Mouse (Mus musculus) embryonic facial prominence, embryonic 12.5 days (tissue): ENCODE data around the gene Bche. TPM values are rescaled to one million over a fixed set of nuclear protein-coding genes. Genes with fewer than 3 reads are reported as not detected.
A peak's percentile ranks its signal among the peaks of the same experiment; 100 is the strongest.

Experiments
- ATAC-seq: fragments of 200-750 bp; cut with Nextera tagmentation; 2 replicates; pipeline ENCODE4 v1.8.0; 2017; ENCODE audit not compliant: insufficient number of reproducible peaks, insufficient read depth, low FRiP score, low TSS enrichment
- H3K27ac ChIP-seq: fragments of 300-500 bp; sonication (generic); 2 replicates; pipeline ENCODE4 v1.5.1; 2016; ENCODE audit warnings: mild to moderate bottlenecking
- H3K27me3 ChIP-seq: fragments of 300-500 bp; sonication (generic); 2 replicates; pipeline ENCODE4 v1.6.1; 2016; ENCODE audit warnings: mild to moderate bottlenecking, moderate library complexity
- H3K36me3 ChIP-seq: fragments of 300-500 bp; sonication (generic); 2 replicates; pipeline ENCODE4 v1.6.1; 2016; ENCODE audit warnings: mild to moderate bottlenecking
- H3K4me1 ChIP-seq: fragments of 300-500 bp; sonication (generic); 2 replicates; pipeline ENCODE4 v1.6.1; 2016
- H3K4me2 ChIP-seq: fragments of 300-500 bp; sonication (generic); replicated peaks from 2 replicates; pipeline ENCODE4 v1.6.1; 2016; ENCODE audit warnings: mild to moderate bottlenecking, moderate library complexity
- H3K4me3 ChIP-seq: fragments of 300-500 bp; sonication (generic); 2 replicates; pipeline ENCODE4 v1.5.1; 2016; ENCODE audit warnings: mild to moderate bottlenecking
- H3K9ac ChIP-seq: fragments of 300-500 bp; sonication (generic); 2 replicates; pipeline ENCODE4 v1.6.1; 2016; ENCODE audit warnings: mild to moderate bottlenecking, moderate library complexity
- H3K9me3 ChIP-seq: fragments of 300-500 bp; sonication (generic); 2 replicates; pipeline ENCODE4 v1.6.1; 2016; ENCODE audit warnings: mild to moderate bottlenecking, moderate library complexity
- WGBS: fragments of 180-500 bp; shearing (Covaris S2); methylation state at CpG from one replicate; pipeline ENCODE4 v1.1.7; 2016; 5-methylcytosine and 5-hydroxymethylcytosine counted together
- polyA plus RNA-seq: library from polyadenylated mRNA; unstranded; fragments of >200 nt; fragmentation: Nextera tagmentation; extraction: Ambion mirVana; gene quantifications from 2 replicates; pipeline ENCODE4 v1.2.1, GENCODE M21; 2016

Gene Bche
- polyA plus RNA-seq, result 3.1 and 4.1 TPM in 2 replicates

DNA sequence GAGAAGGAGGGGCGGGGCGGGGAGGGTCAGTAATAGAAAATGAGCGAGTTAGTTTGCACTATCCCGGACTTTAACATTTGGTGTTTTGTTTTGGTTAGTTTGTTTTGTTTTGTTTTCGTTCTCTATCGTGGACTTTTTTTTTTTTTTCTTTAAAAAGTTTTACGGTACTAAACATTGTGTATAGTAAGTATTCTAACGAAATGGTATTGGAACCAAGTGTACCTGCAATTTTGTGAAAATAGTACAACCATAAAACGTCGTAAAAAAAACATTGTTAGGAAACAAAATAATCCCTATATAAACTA lies at the start of gene Bche:
Gene Bche, minus strand, starts transcription at position 6 of the 305 bp plus-strand sequence.
- no peaks in the 10 kb centered on the region for H3K36me3 ChIP-seq
- no peak within 1 kb of the TSS for H3K27ac ChIP-seq
- no peaks in the 10 kb centered on the region for H3K4me1 ChIP-seq
- peak within 1 kb of the TSS; percentile 48 for H3K4me2 ChIP-seq
- no peaks in the 10 kb centered on the region for H3K27me3 ChIP-seq
- peak within 1 kb of the TSS; percentile 16; the same call in 1 of the 2 replicates for H3K9ac ChIP-seq
- H3K4me3 ChIP-seq, result peak within 1 kb of the TSS; percentile 47
- no peaks in the 10 kb centered on the region for H3K9me3 ChIP-seq
- ATAC-seq, result no peak
- 17% methylated on average over 10 of the region's 10 CpGs for WGBS

GRCm38 (mm10) chr3:73741998-73742397 lies 33.8 kb upstream of the Bche start:
- no peaks in the 10 kb centered on the region for H3K27me3 ChIP-seq
- no peak overlapping the region for H3K9ac ChIP-seq
- H3K36me3 ChIP-seq, result no peaks in the 10 kb centered on the region
- H3K4me1 ChIP-seq, result no peaks in the 10 kb centered on the region
- ATAC-seq, result no peak
- H3K27ac ChIP-seq, result no peak overlapping the region
- no peak overlapping the region for H3K4me2 ChIP-seq
- no peaks in the 10 kb centered on the region for H3K9me3 ChIP-seq
- H3K4me3 ChIP-seq, result no peak overlapping the region

- Histone ChIP-seq H3K27me3 (no peaks in the 10 kb centered on the region), H3K4me1 (no peaks in the 10 kb centered on the region), H3K4me2 (no peak overlapping the region), H3K9ac (no peak overlapping the region), H3K4me3 (no peak overlapping the region), H3K27ac (no peak overlapping the region), H3K9me3 (no peaks in the 10 kb centered on the region), H3K36me3 (no peaks in the 10 kb centered on the region)
- 44% methylated on average over 2 of the region's 2 CpGs for WGBS
- ATAC-seq, result no peak
These were observed 23.5 kb upstream of the Bche start for GRCm38 (mm10) chr3:73731677-73732076.

GRCm38 (mm10) chr3:73729511-73729910 lies 21.3 kb upstream of the Bche start:
- no peak overlapping the region for H3K9ac ChIP-seq
- H3K4me3 ChIP-seq, result no peak overlapping the region
- no peaks in the 10 kb centered on the region for H3K9me3 ChIP-seq
- H3K27me3 ChIP-seq, result no peaks in the 10 kb centered on the region
- no peaks in the 10 kb centered on the region for H3K4me1 ChIP-seq
- H3K36me3 ChIP-seq, result no peaks in the 10 kb centered on the region
- 79% methylated on average over 5 of the region's 5 CpGs for WGBS
- no peak for ATAC-seq
- no peak overlapping the region for H3K27ac ChIP-seq
- no peak overlapping the region for H3K4me2 ChIP-seq

DNA sequence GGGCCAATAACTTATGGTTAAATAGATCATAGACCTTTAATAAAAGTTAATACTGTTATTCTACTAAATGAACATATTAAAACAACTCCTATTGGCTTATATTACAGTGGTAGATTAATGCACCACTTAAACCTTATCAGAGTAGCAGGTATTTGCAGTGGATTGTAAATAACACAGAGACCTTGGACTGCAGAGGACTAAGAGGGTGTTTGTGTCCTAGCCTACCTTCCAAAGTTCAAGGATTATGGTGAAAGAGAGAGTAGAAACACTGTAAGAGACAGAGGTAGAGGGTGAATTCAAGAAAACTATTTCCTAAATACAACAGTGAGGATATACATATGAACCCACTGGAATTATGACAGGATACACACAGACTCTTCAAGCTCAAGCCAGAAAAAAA lies 17.5 kb upstream of the Bche start:
- Histone ChIP-seq H3K4me1 (no peaks in the 10 kb centered on the region), H3K36me3 (no peaks in the 10 kb centered on the region), H3K9me3 (no peaks in the 10 kb centered on the region), H3K27ac (no peak overlapping the region), H3K9ac (no peak overlapping the region), H3K4me2 (no peak overlapping the region), H3K27me3 (no peaks in the 10 kb centered on the region), H3K4me3 (no peak overlapping the region)
- no peak for ATAC-seq

GRCm38 (mm10) chr3:73724869-73725268 lies 16.7 kb upstream of the Bche start:
- WGBS, result 100% methylated on average over 1 of the region's 1 CpGs
- Histone ChIP-seq H3K27me3 (no peaks in the 10 kb centered on the region), H3K27ac (no peak overlapping the region), H3K4me1 (no peaks in the 10 kb centered on the region), H3K36me3 (no peaks in the 10 kb centered on the region), H3K9ac (no peak overlapping the region), H3K4me3 (no peak overlapping the region), H3K9me3 (no peaks in the 10 kb centered on the region), H3K4me2 (no peak overlapping the region)
- ATAC-seq, result no peak

DNA sequence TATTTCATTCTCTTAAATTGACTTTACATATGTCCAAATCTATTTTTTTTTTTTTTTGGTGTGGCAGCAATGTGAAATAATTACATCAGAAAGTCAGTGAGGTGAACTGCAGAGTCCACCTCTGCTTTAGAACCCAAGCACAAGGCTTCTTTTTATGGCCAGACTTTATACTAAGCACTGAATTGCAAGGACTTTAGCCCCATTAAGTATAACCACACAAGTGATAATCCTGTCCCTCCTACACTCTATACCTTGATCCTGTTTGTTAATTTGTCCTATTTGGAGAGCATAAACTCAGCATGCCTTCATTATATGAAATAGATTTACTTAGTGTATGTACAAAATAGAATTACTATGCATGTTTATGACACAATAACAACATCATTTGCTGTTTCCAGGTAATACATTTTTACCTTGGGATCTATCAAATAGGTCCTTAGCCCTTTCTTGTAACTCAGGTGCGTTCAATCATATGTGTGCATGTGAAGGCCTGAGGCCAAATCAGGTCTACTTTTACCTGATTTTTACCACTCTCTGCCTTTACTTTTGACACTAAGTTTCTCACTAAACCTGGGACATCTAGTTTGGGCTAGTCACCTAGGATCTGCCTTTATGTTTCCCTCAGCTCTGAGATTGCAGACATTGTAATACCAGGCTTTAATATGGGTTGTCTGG lies 9.5 kb upstream of the Bche start:
- H3K9me3 ChIP-seq, result no peaks in the 10 kb centered on the region
- no peaks in the 10 kb centered on the region for H3K36me3 ChIP-seq

GRCm38 (mm10) chr3:73709871-73710270 lies 1.7 kb upstream of the Bche start:
- H3K4me3 ChIP-seq, result no peak overlapping the region
- 70% methylated on average over 8 of the region's 8 CpGs for WGBS
- ATAC-seq, result no peak

More for the DNA sequence above, 9.5 kb upstream of the Bche start:
- Histone ChIP-seq H3K27me3 (no peaks in the 10 kb centered on the region), H3K4me2 (no peak overlapping the region), H3K4me3 (no peak overlapping the region), H3K9ac (no peak overlapping the region), H3K27ac (no peak overlapping the region), H3K4me1 (no peaks in the 10 kb centered on the region)
- ATAC-seq, result no peak
- 95% methylated on average over 1 of the region's 1 CpGs for WGBS

DNA sequence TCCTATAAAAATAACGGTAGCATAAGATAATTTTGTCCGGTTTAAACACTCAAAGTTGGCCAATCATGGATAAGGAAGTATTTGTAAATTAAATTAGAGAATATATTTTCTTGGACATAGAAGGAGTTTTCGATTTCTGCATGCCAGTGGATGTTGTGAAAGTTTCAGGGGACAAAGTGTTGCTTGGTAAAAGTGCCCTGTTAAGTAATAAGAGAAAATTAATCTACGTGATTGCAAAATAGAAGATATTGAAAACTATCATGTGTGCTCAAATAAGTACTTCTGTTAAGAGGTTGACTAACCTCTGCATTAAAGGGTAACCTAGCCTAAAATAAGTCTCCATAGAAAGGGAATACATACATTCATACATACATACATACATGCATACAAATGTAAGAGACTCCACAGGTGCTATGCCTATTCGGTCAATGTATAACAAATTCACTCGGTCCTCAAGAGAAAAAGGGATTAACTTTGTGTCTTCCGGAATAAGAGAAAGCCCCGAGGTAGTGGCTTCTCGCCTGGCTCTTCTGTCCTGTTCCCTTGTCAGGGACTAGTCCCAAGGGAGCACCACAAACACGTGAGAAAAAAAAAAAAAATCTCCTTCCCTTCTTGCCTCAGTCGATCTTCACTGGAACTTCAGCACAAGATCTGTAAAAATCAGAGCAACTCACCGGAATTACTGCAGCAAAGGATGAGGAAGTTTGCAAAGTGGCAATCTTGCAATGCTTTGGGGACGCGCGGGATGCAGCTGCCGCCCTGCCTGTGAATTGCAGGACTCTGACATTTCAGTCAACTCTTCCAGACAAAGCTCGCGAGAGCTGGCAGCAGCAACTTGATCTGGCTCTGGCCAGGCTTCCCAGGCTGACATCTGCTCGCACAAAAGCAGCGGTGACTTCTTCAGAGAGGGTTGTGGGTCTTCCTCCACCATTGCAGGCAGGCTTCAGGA lies 480 bp downstream of the Bche start:
- Histone ChIP-seq H3K9ac (peak overlapping the region; percentile 16; the same call in 1 of the 2 replicates), H3K27ac (no peak overlapping the region), H3K9me3 (no peaks in the 10 kb centered on the region), H3K36me3 (no peaks in the 10 kb centered on the region), H3K4me1 (no peaks in the 10 kb centered on the region), H3K4me3 (peak overlapping the region; percentile 47), H3K4me2 (peak overlapping the region; percentile 48), H3K27me3 (no peaks in the 10 kb centered on the region)
- peak; percentile 81 for ATAC-seq
- 18% methylated on average over 20 of the region's 20 CpGs for WGBS

More at GRCm38 (mm10) chr3:73709871-73710270, 1.7 kb upstream of the Bche start:
- Histone ChIP-seq H3K27ac (no peak overlapping the region), H3K36me3 (no peaks in the 10 kb centered on the region), H3K4me1 (no peaks in the 10 kb centered on the region), H3K9ac (no peak overlapping the region), H3K9me3 (no peaks in the 10 kb centered on the region), H3K4me2 (no peak overlapping the region), H3K27me3 (no peaks in the 10 kb centered on the region)

DNA sequence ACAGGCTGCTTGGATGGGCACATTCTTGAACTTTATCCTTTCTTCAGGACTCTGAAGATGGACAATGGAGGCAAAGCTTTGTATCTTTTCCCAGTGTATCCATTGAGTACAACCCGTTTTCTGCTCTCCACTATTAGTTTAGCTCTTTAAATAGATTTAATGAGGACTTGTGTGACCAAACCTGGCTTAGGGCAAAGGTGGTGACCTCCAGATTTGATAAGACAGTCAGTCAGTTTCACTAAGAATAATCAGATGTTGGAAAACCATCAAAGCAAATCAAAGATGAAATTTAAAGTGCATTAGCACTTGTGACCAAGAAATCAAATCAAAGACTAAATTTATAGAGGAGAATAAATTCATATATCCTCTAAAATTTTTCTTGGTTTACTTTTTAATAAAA lies 1.7 kb downstream of the Bche start:
- 13% methylated on average over 1 of the region's 1 CpGs for WGBS
- Histone ChIP-seq H3K9ac (no peak overlapping the region), H3K27ac (no peak overlapping the region), H3K36me3 (no peaks in the 10 kb centered on the region), H3K27me3 (no peaks in the 10 kb centered on the region), H3K4me1 (no peaks in the 10 kb centered on the region), H3K4me2 (no peak overlapping the region), H3K4me3 (no peak overlapping the region), H3K9me3 (no peaks in the 10 kb centered on the region)
- no peak for ATAC-seq

- H3K27ac ChIP-seq, result no peak overlapping the region
- H3K27me3 ChIP-seq, result no peaks in the 10 kb centered on the region
- ATAC-seq, result no peak
- no peak overlapping the region for H3K4me3 ChIP-seq
- H3K9me3 ChIP-seq, result no peaks in the 10 kb centered on the region
- H3K9ac ChIP-seq, result no peak overlapping the region
- no peaks in the 10 kb centered on the region for H3K4me1 ChIP-seq
- H3K4me2 ChIP-seq, result no peak overlapping the region
- H3K36me3 ChIP-seq, result no peaks in the 10 kb centered on the region
- WGBS, result 84% methylated on average over 1 of the region's 1 CpGs
These were observed 9.3 kb downstream of the Bche start for GRCm38 (mm10) chr3:73698889-73699288.

- no peaks in the 10 kb centered on the region for H3K36me3 ChIP-seq
- no peak for ATAC-seq
- no peaks in the 10 kb centered on the region for H3K9me3 ChIP-seq
- H3K4me2 ChIP-seq, result no peak overlapping the region
- 76% methylated on average over 1 of the region's 1 CpGs for WGBS
- no peak overlapping the region for H3K4me3 ChIP-seq
- no peaks in the 10 kb centered on the region for H3K27me3 ChIP-seq
- H3K27ac ChIP-seq, result no peak overlapping the region
- no peak overlapping the region for H3K9ac ChIP-seq
- H3K4me1 ChIP-seq, result no peaks in the 10 kb centered on the region
These were observed 34.9 kb downstream of the Bche start for GRCm38 (mm10) chr3:73673333-73673732.
